Mouse (Mus musculus) skeletal muscle tissue, adult 2 months (tissue): ENCODE data around the gene Nrxn1.

Experiments used
- DNase-seq: peaks from one replicate; pipeline ENCODE4 v3.0.0-alpha.2; 2012; ENCODE audit warnings: low read depth, low spot score

Nrxn1 gene

DNA sequence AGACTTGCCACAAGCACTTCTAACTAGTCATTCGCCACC is at the start of gene Nrxn1:
Nrxn1 (minus strand) TSS at position 30 of the 39 bp plus-strand sequence.
- DNase-seq = no peak

DNA sequence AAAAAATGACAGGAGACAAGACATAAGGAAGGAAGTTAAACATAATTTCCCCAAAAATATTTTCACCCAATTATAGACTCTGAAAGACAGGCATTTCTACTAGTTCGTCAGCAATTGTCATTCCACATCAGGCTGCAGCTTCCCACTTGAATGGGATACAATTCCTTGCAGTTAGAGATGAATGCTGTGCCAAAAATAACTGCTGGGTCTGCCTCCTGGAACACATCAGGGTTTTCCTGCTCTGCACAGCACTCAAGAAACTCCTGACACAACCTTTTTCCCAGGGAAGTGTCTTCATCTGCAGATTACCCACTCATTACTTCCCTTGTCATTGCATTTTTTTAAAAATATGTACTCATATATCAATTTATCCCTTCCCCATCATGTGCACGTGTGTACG is 44.0 kb upstream of the Nrxn1 start:
- no peak for DNase-seq

DNA sequence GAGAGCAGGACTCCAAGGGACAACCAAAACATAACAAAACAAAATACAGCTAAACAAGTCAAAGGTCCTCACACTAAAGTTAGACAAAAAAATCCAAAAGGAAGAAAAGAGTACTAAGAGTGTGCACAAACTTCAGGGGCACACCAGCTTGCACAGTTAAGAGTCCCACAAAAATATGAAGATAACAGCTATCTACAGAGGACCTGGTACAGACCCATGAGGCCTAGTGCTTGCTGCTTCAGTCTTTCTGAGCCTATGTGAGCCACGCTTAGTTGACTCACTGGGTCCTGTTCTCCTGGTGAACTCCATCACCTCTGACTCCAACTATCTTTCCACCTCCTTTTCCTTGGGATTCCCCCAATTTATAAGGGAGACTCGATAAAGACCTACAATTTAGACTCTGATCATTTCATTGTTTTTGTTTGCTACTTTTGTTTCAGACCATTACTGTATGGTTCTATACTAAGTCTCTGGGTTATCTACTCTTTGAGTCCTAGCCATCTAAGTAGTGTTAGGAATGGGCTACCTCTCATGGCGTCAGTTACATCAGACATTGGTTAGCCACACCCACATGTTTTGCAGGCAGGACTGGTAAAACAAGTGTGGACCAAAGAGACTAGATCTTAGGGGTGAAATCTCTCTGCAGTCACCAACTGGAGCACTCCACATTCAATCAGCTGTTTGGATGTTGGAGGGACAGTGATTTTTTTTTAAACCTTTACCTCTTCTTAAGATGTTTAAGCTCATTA is 20.2 kb upstream of the Nrxn1 start:
- no peak for DNase-seq

DNA sequence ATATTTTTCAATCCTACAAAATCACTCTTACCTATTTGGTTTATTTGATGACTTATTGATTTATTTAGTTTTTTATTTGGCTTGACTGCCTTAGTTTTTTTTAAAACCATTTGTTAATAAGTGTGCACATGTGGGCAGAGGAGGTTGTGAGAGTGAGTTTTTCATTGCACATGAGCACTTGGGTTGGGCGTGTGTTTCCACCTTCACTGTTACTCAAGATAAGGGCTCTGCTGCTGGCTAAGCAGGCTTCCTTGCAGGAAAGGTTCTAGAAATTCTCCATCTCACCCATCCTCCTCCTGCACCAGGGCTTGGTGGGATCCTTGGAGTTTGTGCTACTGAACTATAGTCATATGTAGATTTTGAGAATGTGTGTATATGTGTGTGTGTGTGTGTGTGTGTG is 19.2 kb upstream of the Nrxn1 start:
- no peak for DNase-seq

DNA sequence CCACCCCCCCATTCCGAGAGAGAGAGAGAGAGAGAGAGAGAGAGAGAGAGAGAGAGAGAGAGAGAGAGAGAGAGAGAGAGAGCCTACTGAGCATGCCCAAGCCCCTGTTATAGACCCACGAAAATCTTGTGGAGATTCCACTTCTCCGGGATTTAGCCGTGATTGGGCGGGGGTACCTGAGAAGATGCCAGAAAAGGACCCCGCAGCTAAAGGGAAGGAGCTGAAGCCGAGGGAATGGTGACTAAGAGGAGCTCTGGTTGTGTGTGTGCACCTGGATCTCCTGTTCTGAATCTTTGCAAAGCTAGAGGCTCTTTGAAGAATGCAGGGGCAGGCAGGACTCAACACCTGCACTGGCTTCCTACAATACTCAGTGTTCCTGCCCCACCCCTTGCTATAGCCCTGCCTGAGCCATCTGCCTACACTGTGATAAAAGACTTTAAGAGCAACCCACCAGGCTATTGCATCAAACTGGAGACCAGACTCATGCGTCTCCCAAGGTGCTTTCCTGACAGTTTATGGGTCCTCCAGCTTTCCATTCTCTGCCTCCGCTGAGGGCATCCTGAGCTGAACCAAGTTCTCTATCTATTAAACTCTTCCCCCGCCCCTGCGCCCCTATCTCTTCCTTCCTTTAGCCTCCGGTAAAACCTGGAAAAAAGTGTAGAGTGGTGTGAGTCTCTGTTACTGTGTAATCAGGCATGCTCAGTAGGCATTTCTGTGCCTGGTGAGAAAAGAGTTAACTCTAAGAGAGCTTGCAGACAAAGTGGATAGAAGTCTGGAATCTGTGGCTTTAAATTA is 407 bp upstream of the Nrxn1 start:
- DNase-seq = no peak

DNA sequence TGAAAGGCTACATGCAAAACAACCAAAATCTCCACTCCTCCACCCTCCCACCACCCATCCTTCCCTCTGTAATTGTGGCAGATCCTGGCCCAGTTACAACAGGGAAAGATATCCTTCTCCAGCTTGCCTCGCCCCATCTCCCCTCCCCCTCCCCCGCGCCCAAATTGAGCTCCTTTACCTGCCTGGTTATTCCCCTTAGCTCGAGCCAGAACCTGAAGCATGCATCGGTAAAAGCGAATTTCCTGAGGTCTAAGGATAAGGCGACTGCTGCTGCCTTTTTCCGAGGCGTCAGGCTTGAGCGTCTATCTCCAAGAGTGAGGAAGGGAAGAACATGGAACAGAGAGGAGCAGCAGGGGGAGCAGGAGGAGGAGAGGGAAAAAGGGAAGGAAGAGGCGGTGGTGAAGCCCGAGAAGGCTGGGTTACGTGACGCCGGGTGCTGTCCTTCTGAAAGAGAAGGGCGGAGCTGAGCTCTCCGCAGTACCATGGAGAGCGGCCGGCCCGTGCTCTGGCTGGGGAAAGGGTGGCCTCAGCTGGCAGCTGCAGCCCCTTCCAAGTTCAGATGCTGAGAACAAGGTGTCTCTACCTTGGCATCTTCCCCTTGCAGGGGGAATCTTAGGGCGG is 340 bp downstream of the Nrxn1 start:
- DNase-seq = no peak

DNA sequence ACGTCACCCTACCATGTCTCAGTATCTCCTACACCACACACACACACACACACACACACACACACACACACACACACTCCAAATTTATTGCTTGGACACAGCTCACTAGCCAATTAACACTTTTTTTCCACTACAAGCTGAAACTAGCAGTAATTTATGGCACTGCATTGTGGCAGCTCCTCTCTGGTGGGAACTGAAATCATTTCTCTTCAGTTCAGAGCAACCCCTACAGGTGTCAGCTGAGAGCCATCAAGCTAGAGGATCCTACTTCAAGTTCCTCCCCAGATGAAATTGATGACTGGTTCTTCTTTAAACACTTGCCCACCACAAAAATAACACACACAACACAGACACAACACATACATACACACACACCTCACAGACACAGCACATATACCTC is 2.2 kb downstream of the Nrxn1 start:
- DNase-seq = no peak

DNA sequence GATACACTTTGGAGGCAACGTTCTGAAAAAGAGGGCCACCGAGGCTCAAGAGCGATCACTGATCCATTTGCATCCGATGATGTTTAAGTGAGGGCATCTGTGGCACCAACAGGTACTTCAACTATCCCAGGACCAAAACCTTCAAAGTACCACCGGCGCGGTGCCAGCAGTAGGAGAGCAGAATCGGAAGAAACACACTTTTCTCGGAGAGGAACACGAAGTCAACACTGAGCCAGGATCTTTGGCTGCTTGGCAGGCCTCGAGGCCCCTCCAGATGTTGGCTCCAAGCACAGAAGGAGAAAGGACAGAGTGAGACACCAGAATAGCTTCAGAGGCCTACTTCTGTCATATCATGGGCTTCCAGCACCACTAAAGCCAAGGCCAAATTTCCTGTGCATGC is 3.9 kb downstream of the Nrxn1 start:
- DNase-seq = no peak

DNA sequence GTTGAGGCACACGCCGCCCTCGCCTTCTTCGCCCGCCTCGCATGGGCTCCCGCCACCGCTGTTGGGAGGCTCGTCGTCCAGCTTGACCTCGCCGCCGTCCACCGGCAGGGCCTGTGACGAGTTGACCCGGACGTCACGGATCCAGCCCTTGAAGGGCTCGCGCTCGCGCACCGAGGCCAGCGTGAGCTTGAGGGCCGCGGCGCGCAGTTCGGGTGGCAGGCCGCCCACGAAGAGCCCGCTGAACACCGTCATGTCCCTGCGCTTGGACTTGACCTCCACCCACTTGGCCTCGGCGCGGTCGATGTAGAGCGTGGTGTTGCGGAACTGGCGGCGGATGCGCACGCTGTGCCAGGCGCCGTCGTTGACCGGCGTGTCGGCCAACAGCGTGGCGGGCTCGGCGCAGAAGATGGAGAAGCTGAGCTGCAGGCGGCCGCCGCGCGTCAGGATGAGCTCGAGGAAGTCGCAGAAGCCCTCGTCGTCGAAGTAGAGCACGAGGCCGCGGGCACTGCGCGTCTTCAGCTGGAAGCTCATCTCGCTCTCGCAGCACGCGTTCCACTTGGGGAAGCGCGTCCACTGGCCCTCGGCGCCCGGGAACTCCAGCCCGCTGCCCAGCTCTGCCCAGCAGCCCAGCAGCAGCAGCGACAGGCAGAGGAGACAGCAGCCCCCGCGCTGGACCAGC is 4.7 kb downstream of the Nrxn1 start:
- DNase-seq = no peak

DNA sequence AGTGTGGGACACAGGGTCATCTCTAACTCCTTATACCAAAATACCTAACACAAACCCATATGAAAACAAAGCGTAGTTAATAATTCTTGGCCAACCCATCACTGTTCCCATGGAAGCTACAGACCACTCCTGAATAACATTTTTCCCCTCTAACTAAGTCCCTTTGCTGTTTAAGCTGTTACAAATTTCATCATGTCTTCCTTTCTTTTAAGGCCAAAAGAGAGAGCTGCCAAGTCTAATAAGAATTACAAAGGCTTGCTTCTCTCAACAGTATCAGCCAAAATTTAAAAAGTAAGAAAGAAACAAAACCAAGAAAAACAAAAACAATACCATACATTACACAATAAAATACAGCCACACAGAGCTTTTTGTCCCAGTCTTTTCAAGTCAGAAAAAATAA is 6.5 kb downstream of the Nrxn1 start:
- no peak for DNase-seq

DNA sequence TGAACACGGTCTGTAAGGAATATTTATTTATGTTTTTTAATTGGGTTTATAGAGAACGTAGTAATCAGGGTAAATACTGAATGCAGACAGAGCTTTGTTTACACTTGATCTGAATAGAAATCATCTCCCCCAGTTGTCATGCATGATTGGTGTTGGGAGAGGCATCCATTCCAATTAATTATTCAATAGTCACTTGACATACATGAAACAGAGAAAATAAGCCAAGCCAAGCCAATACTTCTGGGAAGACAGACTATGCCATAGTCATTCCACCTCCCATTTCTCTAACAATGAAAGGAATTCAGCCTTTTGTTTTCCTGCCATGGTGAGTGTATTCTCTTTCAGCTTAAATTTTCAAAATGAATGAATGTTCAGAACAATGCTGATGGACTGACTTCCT is 7.5 kb downstream of the Nrxn1 start:
- no peak for DNase-seq

DNA sequence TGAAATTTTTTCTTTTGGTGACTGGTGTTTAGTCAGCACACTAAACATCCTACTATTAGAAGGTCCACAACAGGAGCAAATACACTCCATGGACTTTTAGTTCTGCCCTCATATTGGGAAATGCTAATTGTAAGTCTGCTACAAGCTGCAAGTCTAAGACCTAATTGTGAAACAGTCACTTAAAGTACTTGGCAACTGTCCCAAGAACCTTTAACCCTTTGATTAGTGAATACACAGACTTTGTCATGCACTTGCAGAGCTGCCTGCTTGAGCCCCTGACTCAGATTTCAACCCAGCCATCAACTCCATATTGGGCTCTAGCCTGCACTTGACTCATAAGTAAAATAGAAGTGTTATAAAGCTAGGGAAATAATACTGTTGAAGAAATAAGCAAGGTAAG is 13.8 kb downstream of the Nrxn1 start:
- DNase-seq = no peak

DNA sequence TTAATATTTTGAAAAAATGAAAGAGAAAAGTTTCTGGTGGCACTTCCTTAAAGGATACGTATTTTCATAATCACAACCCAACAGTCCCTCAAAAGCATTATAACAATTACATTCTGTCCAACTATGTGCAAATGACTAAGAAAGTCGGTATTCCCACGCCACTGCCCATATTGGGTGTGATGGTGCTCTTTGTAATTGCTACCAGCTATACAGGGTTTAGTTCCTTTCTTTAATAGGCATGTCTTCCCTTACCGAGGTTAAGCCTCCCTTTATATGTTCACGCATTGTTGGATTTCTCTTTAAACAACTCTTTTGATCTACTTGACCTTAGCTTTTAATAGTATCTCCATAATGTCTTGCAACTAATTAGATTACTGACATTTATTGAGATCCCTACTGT is 18.1 kb downstream of the Nrxn1 start:
- no peak for DNase-seq

DNA sequence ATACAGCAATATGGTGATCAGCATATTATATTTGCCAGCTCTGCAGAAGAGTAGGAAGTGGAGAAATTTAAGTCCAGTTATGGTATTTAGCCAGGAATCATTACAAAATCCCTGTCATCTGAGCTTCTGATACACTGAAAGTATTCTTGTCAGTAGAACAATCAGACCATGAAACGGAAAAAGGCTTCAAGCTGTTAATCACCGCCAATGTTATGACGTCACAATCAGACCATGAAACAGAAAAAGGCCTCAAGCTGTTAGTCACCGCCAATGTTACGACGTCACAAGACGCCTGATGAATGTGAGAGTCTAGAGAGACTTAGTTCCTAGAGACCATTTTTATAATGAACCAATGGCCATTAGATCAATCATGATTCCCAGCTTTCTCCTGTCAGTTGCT is 59.4 kb downstream of the Nrxn1 start:
- DNase-seq = no peak

DNA sequence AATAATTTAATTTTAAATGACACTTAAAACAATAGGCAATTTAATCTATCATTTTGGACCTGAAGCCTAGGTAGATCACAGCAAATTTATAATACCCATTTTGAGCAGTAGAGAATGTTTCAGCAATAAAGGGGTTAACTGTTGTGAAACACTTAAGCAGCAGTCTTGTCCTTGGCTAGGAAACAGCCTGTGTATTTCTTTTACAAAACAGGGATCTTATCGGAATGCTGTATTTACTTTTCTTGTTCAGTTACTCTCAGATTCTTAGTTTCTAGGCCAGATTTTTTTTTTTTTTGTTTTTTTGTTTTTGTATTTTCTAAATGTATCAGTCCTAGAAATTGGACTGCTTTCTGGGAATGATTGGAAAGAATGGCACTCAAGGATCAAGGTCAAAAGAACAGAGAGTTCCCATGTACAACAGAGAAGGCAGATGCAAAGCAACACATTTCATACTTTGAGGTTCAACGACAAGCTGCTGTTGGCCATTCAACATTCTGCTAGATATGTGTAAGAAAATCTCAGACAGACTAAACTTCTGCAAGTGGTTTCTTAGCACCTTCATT is 67.7 kb downstream of the Nrxn1 start:
- peak; percentile 0 for DNase-seq

DNA sequence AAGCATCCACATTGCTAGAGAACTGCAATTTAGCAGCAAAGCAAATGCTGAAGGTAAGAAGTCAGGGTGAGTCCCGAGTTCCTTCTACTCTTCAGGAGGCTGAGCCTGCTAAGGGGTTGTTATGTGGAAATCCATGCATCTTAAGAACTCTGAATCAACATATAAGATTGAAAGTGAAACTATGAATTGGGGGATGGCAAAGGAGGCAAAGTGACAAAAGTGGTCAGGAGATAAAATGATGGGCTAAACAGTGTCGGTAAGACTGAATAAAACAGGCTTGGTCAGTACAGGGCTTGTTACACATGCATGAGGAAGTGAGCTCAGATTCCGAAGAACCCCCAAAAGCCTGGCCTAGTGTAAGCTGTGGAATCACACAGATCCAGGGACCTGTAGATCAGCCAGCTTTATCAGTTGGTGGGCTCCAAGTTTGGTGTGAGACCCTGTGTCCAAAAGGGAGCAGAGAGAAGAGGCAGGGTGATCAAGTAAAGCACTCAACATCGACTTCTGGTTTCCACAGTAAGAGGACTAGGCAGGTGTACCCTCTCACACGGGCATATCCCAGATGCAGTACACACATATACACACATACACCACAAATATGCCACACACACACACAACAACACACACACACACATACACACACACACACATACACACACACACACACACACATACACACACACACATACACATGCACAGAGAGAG is 85.3 kb downstream of the Nrxn1 start:
- no peak for DNase-seq

DNA sequence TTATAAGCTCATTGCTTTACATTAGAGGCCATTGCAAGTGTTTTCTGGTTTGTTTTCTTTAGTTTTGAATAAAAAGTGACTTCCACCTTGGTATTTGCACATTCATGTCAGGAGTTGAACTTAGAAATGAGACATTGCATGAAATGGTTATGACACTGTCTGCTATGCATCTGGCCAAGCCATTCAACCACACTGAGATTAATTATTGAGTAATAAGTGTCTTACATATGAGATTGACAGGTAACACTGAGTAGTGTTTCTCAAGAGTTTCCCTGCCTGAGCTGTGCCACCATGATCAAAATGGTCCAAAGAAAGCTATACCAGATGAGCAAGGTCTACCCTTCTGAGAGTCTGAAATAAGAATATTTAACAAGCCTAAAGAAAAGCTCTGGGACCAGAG is 92.5 kb downstream of the Nrxn1 start:
- DNase-seq = no peak

DNA sequence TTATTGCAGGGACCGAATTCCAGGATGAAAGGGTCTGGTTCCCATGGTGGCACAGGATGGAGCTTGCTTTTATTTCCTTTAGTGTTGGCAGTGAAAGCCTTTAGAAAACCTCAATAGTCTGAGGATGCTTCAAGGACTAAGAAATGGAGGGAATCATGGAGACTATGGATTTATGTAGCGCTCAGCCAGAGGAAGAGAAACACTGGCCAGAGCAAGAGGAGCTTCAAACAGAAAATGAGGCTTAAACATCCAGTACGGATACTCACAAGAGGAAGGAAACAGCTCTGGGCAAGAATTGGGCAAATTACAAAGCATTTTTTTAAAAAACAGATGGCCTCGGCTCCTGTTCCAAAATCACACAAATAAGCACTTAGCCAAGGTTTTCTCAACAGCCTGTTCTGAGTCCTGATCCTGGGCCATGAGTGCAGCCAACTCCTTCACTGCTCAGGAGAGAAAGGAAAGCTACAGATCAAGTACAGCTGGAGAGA is 93.2 kb downstream of the Nrxn1 start:
- DNase-seq = peak; percentile 22

DNA sequence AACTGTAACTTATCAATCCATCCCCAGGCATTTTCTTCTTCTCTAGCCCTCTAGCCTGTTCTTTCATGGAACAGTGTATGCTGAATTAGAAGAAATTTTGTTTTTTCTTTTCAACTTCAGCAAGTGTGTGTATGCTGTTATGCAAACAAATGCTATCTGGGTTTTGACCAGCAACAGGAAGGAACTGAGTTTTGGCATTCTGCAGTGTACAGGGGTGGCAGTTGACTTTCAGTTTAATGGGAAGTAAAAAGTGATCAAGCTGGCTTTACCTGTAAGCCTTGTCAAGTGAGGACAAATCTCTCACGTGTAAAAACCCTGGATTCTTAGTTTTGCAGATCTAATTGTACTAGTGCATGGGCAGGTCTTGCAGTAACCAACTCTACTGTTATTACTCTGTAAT is 95.2 kb downstream of the Nrxn1 start:
- DNase-seq = no peak

DNA sequence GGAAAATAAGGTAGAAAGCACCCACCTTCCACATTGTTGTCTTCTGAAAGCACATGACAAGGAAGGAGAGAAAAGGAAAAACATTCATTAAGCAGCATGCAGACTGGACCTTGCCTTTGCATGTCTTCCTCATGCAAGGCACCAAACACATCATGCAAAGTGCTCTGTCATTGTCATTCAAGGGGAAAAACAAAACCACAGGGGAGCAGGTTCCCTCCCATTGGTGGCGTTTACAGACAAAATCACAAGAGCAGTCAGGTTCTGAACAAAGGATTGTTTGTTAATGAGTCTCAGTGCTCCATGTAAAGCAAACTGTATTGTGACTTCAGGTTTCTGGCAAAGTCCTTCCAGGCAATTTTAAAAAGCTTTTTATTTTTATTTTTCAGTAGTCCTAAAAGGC is 97.4 kb downstream of the Nrxn1 start:
- DNase-seq = no peak

DNA sequence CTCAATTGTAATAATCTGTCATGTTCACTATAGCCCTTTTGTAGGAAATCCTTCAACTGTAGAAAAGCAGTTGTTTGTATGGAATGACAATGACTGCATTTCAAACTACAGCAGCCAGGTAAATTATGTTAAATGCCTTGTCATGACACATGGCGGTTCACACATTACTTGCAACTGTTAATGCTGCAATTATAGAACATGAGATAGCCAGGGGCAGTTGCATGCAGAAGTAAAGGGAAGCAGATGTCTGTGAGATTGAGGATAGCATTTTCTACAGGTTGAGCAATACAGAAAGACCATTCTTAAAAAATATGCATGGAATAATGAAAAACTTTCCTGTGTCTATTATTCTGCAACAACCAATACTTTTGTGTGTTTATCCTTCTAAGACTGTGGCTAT is 98.6 kb downstream of the Nrxn1 start:
- no peak for DNase-seq

DNA sequence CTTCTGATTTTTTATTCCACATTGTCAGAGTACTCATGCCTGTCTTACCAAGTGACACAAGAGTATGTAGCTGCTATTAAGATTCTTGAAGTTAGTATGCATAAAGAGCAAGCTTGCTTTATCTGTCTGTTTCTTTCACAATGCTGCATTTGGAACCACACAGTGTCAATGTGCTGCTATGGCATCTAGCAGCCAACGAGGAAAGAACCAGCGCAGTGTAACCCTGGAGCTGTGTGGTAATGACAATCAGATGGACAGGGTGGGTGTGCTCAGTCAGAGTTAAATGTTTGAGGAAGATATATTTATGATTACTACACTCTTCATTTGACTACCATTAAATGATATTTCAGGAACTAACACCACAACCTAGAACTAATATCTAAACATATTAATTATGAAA is 102.1 kb downstream of the Nrxn1 start:
- no peak for DNase-seq
